Mouse (Mus musculus) pancreas, adult 10 weeks (tissue): Measurements from ENCODE around the gene Amotl2. TPM values are rescaled to one million over a fixed set of nuclear protein-coding genes. Genes with fewer than 3 reads are reported as not detected.

ENCODE experiments used
- polyA plus RNA-seq: library from polyadenylated mRNA; stranded (reverse); fragments of 350-450 nt; fragmentation: Illumina TruSeq; extraction: RNeasy Lipid Tissue Mini Kit (QIAGEN cat#74804); gene quantifications from one replicate; pipeline ENCODE4 v1.2.3, GENCODE M21; 2015; ENCODE audit warnings: low read depth, low replicate concordance; ENCODE audit not compliant: insufficient read depth

Gene Amotl2
- polyA plus RNA-seq: 29.6 TPM

DNA sequence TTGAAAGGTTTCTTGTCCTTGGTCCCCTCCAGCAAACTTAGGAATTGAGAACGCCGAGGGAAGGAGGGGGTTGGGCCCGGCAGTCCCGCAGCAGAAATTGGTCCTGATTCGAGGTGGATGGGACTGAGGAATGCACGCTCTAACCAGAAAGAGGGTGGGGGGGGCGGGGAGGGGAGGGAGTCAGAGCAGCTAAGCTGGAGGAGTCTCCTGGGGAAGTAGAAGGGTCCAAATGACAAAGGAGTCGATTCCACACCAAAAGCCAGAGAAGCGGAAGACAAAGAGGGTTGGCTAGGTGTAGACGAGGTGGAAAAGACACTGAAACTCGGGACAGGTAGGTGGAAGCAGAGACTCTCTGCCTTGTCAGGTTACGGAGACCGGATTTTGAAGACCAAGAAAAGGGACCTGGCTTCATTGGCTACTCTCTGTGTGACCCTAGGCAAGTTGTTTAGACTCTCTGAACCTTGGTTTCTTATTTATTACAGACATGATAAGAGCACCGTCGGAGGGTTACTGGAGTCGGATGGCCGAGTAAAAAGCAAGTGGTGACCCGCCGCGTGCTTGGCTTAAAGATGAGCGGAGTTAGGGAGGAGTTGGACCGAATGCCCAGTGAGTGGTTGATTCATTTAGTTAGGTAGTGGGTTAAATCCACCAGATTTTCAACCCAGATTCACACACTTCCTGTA lies at the start of gene Amotl2:
Gene Amotl2, plus strand, starts transcription at position 192 of the 683 bp plus-strand sequence.

Other genes starting within 250 kb of the Amotl2 start
- 1.3 TPM for gene Ky, start 210.9 kb upstream of the Amotl2 start, polyA plus RNA-seq
- 31.1 TPM for gene Anapc13, start 90.4 kb upstream of the Amotl2 start, polyA plus RNA-seq
- 13.8 TPM for gene Cep63, start 90.1 kb upstream of the Amotl2 start, polyA plus RNA-seq
- gene Ryk, start 118.2 kb downstream of the Amotl2 start, polyA plus RNA-seq: 13.6 TPM